Mouse (Mus musculus) liver (tissue): ENCODE data around the gene Ptprcap.

Experiments
- DNase-seq: peaks from one replicate; pipeline ENCODE4 v3.0.0-alpha.2; 2020; ENCODE audit warnings: mixed read lengths

Ptprcap gene

DNA sequence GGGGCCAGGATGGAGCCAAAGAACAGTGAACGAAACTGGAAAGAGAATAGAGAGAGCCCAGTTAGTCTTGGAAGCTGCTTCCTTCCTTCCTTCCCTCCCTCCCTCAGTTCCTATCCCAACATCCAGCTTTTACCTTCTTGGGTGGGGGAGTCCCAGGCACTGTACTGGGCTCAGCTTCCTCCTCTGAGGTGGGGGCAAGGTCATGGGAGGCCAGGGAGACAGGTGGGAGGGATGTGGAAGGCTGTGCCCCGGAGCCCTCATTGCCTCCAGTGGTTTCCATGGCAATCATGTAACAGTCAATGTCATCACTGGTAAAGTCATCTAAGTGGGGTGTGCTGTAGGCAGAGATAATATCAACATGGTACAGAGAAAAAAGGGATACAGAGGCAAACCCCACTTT is 42.6 kb downstream of the Ptprcap start:
- no peak for DNase-seq

DNA sequence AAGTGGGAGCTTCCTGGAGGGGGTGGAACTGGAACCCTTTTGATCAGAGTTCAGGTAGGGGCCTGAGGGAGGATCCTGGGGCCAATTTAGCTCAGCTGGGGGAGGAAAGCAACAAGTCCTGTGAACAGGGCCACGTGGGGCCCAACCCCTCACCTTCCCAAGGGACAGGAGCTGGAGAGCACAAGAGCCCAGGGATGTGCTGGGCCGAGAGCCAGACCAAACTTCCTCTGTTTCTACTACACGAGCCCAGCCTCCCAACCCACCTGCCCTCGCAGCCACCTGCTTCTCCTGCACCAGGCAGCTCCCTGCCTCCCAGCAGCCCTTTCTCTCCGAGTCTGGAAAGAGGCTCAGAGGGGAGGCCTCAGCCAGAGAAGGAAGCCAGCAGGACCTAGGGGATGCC is 43.1 kb downstream of the Ptprcap start:
- DNase-seq: no peak

- DNase-seq: no peak
Observed at GRCm38 (mm10) chr19:4197180-4197579, 43.8 kb downstream of the Ptprcap start.

DNA sequence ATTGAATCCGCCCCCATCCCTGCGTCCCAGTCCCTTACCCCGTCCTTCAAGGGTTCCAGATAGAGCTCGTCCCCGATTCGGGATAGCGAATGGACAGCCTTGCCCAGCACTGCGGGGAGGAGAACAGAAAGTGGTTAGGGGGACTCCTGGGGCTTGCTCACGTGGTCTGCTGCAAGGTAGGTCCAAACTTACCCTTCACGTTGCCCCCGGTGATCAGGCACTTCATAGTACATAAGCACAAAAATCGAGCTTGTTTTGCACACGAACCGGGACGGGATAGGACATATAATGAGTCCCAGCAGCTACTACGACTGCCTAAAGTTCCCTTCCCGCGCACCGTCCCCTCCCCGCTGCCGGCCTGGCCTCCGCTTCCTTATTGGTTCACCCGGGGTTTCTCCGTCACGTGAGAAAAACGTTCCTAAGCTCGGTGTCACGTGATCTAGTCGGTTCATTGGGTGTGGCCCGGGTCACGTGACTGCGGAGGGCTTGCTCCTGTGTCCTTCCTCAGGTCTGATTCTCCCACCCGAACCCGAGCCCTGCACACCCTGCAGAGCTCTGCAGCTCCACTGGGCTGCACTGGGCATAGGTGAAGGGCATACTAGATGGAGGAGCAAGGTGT is 48.0 kb downstream of the Ptprcap start, which contains the start of gene Rad9a:
Rad9a (minus strand) TSS at position 372 of the 619 bp plus-strand sequence.
- peak; percentile 95 for DNase-seq

- no peak for DNase-seq
Observed at GRCm38 (mm10) chr19:4202149-4202548, 48.7 kb downstream of the Ptprcap start.

DNA sequence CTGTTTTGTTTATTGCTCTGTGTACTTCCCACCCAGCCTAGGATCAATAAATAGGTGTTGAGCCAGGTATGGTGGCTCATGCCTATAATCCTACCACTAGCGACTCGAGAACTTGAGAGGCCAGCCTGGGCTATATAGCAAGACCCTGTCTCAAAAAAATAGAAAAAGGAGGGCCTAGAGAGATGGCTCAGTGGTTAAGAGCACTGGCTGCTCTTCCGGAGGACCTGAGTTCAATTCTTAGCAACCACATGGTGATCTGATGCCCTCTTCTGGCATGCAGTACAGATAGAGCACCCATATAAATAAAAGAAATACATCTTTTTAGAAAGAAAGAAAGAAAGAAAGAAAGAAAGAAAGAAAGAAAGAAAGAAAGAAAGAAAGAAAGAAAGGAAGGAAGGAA is 49.7 kb downstream of the Ptprcap start:
- DNase-seq: no peak

- no peak for DNase-seq
Observed at GRCm38 (mm10) chr19:4203604-4204326, 50.4 kb downstream of the Ptprcap start.

GRCm38 (mm10) chr19:4204889-4205288 is 51.5 kb downstream of the Ptprcap start:
- no peak for DNase-seq
